Mouse (Mus musculus) cerebellum, adult (tissue): ENCODE results near the gene Tas2r144.
A peak's percentile ranks its signal among the peaks of the same experiment; 100 is the strongest.

Experiments
- ATAC-seq: cut with Nextera tagmentation; 2 replicates; pipeline ENCODE4 v1.9.2; 2017; ENCODE audit warnings: mild to moderate bottlenecking, moderate library complexity, mixed read lengths; ENCODE audit not compliant: insufficient number of reproducible peaks, low FRiP score, low TSS enrichment

The Tas2r144 gene

DNA sequence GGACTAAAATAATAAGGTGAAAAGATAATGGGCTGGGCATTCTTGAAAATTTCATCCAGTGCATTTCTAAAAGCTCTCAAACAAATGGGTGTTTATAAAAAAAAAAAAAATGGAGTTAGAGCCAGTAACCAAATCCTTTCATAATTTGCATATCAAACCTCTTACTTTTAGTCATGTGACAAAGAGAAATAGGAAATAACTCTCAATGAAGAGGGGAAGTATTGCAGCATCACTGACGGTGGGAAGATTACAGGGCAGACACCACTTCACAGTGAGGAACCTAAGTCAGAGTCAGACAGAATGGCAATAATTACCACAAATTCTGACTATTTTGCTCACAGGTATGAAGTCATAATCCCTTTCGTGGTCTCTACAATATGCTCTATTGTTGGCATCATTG is at the start of gene Tas2r144:
Tas2r144 (plus strand) TSS at position 301 of the 400 bp plus-strand sequence.
- no peak for ATAC-seq

DNA sequence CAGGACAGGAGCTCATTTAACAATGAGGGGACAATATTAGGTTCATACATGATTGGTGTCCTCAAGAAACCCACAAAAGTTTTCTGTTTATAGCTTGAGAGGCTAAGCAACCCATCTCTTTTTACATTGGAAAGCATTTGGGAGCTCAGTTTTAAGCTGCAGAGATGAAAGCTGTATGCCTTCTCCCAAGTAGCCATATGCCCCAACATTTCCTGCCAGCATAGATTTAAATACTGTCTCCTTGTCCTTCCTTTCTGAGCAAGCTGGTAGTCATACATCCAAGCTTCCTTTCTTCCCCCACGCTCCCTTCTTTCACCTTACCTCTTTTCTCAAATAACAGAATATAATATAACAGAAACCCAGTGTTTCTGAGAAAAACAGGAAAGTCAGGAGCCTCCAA is 32.7 kb upstream of the Tas2r144 start:
- ATAC-seq = no peak

DNA sequence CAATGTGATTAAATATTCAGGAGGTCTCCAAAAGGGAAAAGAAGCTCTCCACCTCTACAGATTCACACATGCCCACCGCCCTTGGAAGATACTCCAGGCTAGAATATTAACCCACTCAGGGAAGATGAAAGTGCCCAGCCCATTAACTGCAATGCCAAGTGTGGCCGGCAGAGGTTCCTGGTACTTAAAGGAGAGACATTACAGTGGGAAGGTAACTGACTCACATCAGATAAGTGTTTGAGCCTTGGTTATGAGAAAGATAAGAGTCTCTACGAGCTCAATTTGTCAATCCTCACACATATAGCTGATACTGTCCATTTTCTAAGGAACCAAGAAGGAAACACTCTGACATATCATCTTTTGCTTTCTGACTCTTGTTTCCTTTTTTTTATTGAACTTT is 28.9 kb upstream of the Tas2r144 start:
- ATAC-seq = no peak

GRCm38 (mm10) chr6:42197710-42198109 is 17.4 kb upstream of the Tas2r144 start:
- ATAC-seq = no peak

DNA sequence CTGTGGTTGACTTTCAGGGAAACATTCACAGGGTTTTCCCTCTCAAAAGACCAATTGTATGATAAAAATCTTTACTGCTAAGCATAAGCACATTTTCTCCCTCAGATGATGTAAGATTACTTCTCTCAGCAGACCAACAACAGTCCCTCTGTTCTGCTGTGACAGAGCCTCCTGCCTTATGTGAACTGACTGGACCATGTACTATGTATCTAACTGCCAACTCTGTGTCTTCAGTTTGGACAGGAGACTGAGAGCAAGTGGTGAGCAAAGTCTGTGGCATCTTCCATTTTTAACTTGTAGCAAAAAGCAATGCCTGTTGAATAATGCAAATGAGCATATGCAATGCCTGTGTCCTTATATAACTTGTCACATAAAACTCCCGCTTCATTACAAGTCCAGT is 15.6 kb upstream of the Tas2r144 start:
- ATAC-seq = no peak

DNA sequence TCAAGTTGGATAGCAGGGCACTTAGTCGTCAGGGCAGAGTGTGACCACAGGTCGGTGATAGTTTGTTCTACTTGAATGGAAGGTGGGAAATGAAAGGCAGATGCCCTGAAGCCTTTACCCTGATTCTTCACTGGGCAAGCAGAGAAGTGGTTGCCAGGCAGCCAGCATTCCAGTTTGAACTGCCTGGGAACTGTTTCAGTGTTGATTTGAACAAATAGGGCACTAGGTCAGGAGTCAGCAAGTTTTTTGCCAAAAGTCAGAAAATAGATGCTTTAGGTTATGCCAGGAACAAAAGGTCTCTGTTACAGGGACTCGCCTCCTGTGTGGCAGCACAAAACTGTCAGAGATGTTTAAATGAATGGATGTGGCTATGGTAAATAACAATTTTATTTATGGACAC is 7.2 kb downstream of the Tas2r144 start:
- ATAC-seq = 0 out of 2 replicates have a peak, but pooled peaks have one; percentile 31

- no peak for ATAC-seq
Measured at GRCm38 (mm10) chr6:42225046-42225445, 9.9 kb downstream of the Tas2r144 start.

- ATAC-seq = peak; percentile 68
Measured at GRCm38 (mm10) chr6:42227240-42228101, 12.3 kb downstream of the Tas2r144 start.

GRCm38 (mm10) chr6:42229610-42230009 is 14.5 kb downstream of the Tas2r144 start:
- ATAC-seq = no peak

GRCm38 (mm10) chr6:42231191-42231590 is 16.1 kb downstream of the Tas2r144 start:
- ATAC-seq = no peak

DNA sequence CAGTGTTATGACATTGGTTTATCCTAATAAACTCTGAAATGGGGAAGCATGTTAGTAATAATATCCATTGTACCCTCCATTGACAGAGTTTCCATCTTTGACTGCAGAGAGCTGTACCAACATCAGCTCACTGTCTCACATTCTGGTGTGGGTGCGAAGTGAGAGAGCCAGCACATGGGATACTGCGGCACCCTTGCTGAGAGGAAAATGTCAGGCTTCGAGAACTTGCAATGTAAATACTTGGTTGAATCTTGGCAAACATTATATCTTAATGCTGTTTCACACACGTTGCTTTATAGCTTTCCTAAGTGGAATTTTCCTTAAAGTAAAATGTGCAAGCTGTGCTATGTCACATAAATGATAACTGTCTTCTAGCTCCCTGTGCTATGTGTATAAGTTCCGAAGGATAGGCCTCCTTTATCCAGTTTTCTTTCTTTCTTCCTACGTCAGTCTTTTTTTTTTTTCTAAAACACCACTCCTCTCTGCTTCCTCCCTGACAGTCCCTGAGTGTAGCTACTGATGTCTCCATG is 22.2 kb downstream of the Tas2r144 start:
- ATAC-seq = no peak

DNA sequence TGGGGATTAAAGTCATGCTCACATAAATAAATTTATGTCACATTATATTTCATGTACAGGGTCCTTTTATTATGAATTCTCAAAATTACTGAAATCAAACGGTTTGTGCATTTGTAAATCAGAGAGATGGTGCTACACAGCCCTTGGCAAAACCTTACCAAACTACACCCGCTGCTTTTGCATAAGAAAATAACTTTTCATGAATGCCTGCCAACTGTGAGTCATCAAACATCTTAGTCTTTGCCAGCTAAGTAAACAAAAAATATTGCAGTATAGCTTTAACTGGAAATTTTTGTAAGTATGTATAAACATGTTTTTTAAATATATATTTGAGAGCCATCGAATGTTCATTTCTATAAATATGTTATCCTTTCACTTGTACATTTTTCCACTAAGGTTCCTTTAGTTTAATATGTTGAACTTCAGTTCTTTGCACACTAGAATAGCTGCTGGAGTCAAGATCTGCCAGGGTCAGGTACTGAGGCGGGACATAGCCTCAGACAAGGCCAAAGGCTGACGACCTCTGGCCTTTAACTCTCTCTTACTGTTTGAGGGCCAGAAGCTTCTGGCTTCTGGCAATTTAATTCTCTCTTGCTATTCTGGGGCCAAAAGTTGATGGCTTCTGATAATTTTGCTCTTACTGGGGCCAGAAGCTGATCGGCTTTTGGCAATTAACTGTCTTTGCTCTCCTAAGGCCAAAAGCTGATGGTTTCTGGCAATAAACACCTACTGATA is 26.4 kb downstream of the Tas2r144 start:
- ATAC-seq = no peak

GRCm38 (mm10) chr6:42245711-42246353 is 30.7 kb downstream of the Tas2r144 start, which contains the start of gene Gstk1:
Gene Gstk1 (plus strand): TSS chr6:42245935.
- ATAC-seq = peak; percentile 99

- ATAC-seq = no peak
Measured at GRCm38 (mm10) chr6:42247173-42247572, 32.0 kb downstream of the Tas2r144 start.

DNA sequence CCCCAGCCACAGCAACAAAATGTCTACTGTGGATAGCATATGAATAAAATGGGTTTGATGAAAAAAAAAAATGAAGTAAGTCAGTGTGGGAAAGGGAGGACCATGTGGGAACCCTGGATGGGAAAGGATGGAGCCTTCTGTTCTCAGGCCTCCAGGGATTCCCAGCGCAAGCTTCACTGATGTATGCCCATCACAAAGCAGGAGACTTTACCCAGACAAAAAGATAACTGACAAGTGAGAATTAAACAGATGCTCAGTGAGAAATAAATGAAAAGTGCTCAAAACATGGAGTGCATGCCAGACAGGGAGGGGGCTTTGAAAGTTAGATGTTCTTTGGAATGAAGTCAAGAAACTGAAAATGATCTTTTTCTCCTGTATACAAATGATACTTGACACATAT is 32.9 kb downstream of the Tas2r144 start:
- ATAC-seq = no peak

DNA sequence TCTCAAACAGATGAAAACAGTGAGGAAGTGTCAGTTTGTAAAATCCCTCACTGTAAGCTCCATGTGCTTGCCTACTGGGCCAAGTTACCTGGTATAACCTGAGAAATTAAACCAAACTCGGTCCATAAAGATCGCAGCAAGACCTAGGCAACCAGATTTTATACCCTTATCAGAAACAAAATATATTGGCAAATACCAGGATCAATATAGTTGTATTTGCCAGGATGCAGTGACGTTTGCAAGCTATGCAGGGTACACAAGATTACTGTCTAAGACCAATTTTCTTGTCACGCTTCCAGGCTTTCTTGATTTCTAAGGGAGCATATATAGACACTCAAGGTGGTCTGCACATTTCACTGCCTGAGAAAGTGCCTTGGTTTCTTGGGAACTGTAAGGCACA is 36.7 kb downstream of the Tas2r144 start:
- ATAC-seq = no peak

DNA sequence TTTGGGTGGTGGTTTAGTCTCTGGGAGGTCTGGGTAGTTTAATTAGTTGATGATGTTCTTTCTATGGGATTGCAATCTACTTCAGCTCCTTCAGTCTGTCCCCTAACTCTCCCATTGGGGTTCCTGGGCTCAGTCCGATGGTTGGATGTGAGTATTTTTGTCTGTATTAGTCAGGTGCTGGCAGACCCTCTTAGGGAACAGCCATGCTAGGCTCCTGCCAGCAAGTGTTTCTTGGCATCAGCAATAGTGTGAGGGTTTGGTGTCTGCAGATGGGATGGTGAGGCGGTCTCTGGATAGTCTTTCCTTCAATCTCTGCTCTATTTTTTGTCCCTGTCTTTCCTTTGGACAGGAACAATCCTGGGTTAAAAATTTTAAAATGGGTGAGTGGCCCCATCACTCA is 38.0 kb downstream of the Tas2r144 start:
- no peak for ATAC-seq

DNA sequence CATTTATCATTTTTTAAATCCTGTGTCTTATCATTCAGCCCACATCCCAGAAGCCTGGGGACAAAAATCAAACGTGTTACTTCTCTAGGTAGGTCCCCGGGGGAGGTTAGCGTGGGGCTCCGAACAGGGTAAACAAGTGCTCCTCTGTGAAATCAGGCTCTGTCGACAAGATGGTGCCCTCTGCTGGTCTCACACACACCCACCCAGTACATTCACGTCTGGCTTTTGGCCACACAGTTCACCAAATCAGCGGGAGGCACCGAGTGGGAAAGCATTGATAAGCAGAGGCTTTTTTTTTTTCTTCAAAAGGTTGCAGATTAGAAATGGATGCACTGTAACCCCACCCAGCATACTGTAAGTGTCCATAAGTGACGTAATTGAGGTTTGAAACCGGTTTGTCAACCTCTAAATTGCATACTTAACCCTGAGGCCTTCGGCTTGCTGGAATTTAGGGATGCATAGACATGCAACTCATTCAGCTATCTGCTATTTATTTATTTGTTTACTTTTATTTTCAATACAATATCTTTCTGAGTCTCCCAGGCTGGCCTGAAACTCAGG is 42.3 kb downstream of the Tas2r144 start:
- ATAC-seq = 0 out of 2 replicates have a peak, but pooled peaks have one; percentile 26

- ATAC-seq = no peak
Measured at GRCm38 (mm10) chr6:42260430-42260829, 45.3 kb downstream of the Tas2r144 start.

DNA sequence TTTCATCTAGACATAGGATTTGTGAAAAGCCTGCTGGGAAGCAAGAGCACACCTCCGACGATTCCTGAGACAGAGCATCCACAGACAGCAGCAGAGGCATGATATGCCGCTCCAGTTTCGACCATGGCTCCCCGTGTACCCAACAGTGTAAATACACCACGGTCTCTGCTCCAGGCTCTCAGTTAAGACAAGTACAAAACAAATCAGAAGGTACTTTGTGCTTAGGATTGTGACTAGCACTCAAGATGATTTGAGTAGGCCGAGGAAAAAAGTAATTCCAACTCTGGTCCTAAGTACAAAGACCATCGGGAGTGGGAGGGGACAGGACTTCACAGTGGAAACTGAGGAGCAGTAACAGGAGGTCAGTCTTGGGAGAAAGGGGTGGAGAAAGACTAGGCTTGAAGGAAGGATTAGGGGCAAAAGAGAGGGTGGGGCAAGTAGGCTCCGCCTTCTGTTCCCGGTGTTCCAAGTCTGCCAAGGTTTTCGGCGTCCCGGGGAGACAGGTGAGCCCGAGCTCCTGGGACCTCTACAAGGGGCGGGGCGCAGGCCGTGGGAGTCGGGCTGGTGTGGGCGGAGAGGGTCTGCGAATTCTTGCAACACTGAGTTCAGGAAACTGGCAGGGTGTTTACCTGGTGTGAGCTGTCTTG is 46.5 kb downstream of the Tas2r144 start, which contains the start of gene Tmem139:
Tmem139 (plus strand) TSS at position 447 of the 647 bp plus-strand sequence.
- no peak for ATAC-seq
